Mouse (Mus musculus): ENCODE measurements around the gene Prss16. TPM values are rescaled to one million over a fixed set of nuclear protein-coding genes. Genes with fewer than 3 reads are reported as not detected.
"Not testable (repeated sequence)": the region's sequence is repeated elsewhere in the genome, so short reads cannot be mapped to it uniquely, and the experiment has no call there.

The Prss16 gene
- polyA plus RNA-seq, 2 experiments = 0.51 to 1.1 TPM

DNA sequence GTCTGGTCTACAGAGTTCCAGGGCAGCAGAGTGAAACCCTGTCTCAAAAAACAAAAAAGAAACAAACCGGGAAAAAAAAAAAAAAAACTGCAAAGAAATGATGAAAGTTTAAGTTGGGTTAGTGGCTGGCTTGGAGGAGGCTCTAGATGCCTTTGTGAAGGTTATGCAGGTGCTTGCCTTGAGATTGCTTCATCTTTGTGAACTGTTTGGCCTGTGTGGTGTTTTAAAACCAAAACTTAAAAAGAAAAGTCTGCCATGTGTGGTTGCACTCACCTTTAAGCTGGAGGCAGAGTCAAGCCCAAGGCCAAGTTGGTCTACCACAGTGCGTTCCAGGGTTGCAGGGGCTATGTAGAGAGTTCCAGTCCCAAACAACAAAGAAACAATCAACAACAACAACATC is 39.5 kb upstream of the Prss16 start:
- H3K27me3 ChIP-seq (ENCODE audit: control insufficient read depth, insufficient read depth, low read length) = no peaks in the 10 kb centered on the region
- 85% methylated on average over 2 of the region's 2 CpGs for WGBS
- no peak overlapping the region for H3K4me2 ChIP-seq (replicated peaks; ENCODE audit: low read depth, low read length, severe bottlenecking)
- DNase-seq (ENCODE audit: low spot score) (no peak), ATAC-seq (ENCODE audit: low FRiP score, low read depth) (no peak)
- TF ChIP-seq POLR2A (IDR thresholded peaks at IDR 0.05; ENCODE audit: borderline replicate concordance, extremely low read depth, insufficient read depth, insufficient read length) = no peak
- no peak overlapping the region for H3K9ac ChIP-seq (ENCODE audit: low read depth, low read length, severe bottlenecking)
- no peaks in the 10 kb centered on the region for H3K36me3 ChIP-seq (ENCODE audit: control insufficient read depth, insufficient read depth, low read length)
- no peak overlapping the region for H3K4me3 ChIP-seq (replicated peaks; ENCODE audit: low read length)
- no peak overlapping the region for H3K27ac ChIP-seq (replicated peaks; ENCODE audit: low read depth, low read length)
- H3K4me1 ChIP-seq (ENCODE audit: control insufficient read depth, insufficient read depth, low read length) = peaks cover 9% of the 10 kb centered on the region; the same call in 1 of the 2 replicates
- H3K9me3 ChIP-seq (ENCODE audit: control insufficient read depth, low read length) = no peaks in the 10 kb centered on the region

DNA sequence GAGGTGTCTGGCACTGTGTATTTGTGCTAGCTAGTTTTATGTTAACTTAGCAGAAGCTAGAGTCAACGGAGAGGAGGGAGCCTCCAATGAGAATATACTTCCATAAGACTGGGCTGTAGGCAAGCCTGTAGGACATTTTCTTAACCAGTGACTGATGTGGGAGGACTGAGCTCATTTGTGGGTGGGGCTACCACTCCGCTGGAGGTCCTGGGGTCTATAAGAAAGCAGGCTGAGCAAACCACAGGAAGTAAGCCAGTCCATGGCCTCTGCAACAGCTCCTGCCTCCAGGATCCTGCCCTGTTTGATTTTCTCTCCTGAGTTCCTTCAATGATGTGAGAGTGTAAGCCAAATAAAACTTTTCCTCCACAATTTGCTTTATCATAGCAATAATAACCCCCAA is 35.8 kb upstream of the Prss16 start:
- Histone ChIP-seq H3K4me1 (ENCODE audit: control insufficient read depth, insufficient read depth, low read length) (peaks cover 14% of the 10 kb centered on the region; the same call in 1 of the 2 replicates), H3K9me3 (ENCODE audit: control insufficient read depth, low read length) (no peaks in the 10 kb centered on the region), H3K27ac (replicated peaks; ENCODE audit: low read depth, low read length) (no peak overlapping the region), H3K27me3 (ENCODE audit: control insufficient read depth, insufficient read depth, low read length) (no peaks in the 10 kb centered on the region), H3K4me2 (replicated peaks; ENCODE audit: low read depth, low read length, severe bottlenecking) (no peak overlapping the region), H3K4me3 (replicated peaks; ENCODE audit: low read length) (no peak overlapping the region), H3K9ac (ENCODE audit: low read depth, low read length, severe bottlenecking) (no peak overlapping the region), H3K36me3 (ENCODE audit: control insufficient read depth, insufficient read depth, low read length) (no peaks in the 10 kb centered on the region)
- ATAC-seq (ENCODE audit: low FRiP score, low read depth) = no peak
- no peak for DNase-seq (ENCODE audit: low spot score)
- WGBS = 53% methylated on average over 2 of the region's 2 CpGs
- TF ChIP-seq POLR2A (IDR thresholded peaks at IDR 0.05; ENCODE audit: borderline replicate concordance, extremely low read depth, insufficient read depth, insufficient read length) = no peak

DNA sequence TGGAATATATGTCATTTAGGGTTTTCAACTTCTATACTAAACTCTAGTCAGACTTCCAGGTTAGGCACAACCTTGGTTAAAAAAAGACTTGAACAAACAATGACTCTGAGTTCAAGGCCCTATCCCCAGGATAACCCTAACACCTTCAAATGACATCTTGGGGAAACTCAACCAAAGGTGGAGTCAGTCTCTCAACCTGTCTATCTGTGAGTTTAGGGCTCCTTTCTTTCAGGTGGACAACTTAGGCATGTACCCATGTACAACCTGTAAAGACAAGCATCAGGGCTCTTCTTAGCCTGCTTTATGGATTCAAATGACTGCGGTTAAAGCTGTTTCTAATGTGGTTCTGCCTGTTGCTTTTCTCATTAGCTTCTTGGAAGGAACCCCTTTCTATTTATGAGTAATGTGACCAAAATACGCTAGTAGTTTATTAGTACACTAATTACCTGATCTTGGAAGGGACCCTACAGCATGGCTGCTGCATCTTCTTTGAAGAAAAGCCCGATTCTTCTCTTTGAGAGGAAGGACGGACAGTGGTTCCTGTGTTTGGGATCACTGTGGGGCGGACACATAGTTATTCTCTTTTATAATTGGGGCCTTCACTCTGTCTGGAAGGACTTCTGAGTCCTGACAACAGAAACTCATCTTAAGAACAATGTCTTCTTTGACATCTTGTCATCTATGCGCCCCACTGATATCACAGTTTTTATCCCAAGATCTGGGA is 35.1 kb upstream of the Prss16 start:
- H3K4me2 ChIP-seq (replicated peaks; ENCODE audit: low read depth, low read length, severe bottlenecking) = peak overlapping the region; percentile 44; the same call in 1 of the 2 replicates
- H3K9me3 ChIP-seq (ENCODE audit: control insufficient read depth, low read length) = no peaks in the 10 kb centered on the region
- no peak overlapping the region for H3K27ac ChIP-seq (replicated peaks; ENCODE audit: low read depth, low read length)
- H3K9ac ChIP-seq (ENCODE audit: low read depth, low read length, severe bottlenecking) = no peak overlapping the region
- peaks cover 18% of the 10 kb centered on the region for H3K4me1 ChIP-seq (ENCODE audit: control insufficient read depth, insufficient read depth, low read length)
- WGBS = 84% methylated on average over 6 of the region's 6 CpGs
- no peak for TF ChIP-seq POLR2A (IDR thresholded peaks at IDR 0.05; ENCODE audit: borderline replicate concordance, extremely low read depth, insufficient read depth, insufficient read length)
- DNase-seq (ENCODE audit: low spot score) = no peak
- H3K27me3 ChIP-seq (ENCODE audit: control insufficient read depth, insufficient read depth, low read length) = no peaks in the 10 kb centered on the region
- H3K36me3 ChIP-seq (ENCODE audit: control insufficient read depth, insufficient read depth, low read length) = no peaks in the 10 kb centered on the region
- H3K4me3 ChIP-seq (replicated peaks; ENCODE audit: low read length) = peak overlapping the region; percentile 30
- ATAC-seq (ENCODE audit: low FRiP score, low read depth) = no peak

DNA sequence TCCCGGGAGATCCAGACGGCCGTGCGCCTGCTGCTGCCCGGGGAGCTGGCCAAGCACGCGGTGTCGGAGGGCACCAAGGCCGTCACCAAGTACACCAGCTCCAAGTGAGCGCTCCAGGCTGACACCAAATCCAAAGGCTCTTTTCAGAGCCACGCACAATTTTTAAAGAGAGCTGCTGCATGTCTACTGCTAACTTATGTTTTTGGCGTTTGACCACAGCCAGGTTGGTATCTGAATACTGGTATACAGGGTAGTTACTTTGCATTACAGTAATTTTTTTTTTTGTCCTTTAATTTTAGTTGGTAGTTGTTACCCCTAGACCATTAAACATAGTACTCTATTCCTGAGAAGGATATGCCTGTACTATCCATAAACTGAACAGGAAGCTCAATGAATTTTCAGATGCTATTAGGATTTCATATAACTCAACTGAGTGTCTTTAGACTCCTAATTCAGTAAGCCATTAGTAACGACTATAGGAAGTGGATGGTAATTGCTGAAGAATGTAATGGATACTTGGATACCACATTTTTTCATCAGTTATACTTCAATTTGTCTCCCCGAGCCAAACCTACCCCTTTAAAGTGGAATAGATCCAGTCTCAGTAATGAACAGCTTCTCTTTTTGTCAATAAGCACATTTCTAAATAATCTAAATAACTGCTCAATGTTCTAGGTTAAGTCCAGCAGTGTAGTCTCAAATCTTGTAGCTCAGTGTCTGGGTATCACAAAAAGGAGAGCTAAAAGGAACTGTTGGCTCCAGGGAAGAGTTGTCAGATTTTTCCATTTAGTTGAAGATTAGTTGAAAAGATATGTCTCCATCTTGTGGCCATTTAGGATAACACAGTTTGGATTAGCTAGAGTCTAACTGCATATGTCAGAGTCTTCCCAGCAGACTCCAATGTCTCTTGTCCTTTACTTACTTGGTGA is 34.2 kb upstream of the Prss16 start:
- 1% methylated on average over 9 of the region's 14 CpGs for WGBS
- H3K27ac ChIP-seq (replicated peaks; ENCODE audit: low read depth, low read length) = peak overlapping the region; percentile 63
- H3K4me1 ChIP-seq (ENCODE audit: control insufficient read depth, insufficient read depth, low read length) = peaks cover 17% of the 10 kb centered on the region
- H3K9me3 ChIP-seq (ENCODE audit: control insufficient read depth, low read length) = no peaks in the 10 kb centered on the region
- peak overlapping the region; percentile 44 for H3K4me2 ChIP-seq (replicated peaks; ENCODE audit: low read depth, low read length, severe bottlenecking)
- peak overlapping the region; percentile 43; the same call in 1 of the 2 replicates for H3K9ac ChIP-seq (ENCODE audit: low read depth, low read length, severe bottlenecking)
- no peaks in the 10 kb centered on the region for H3K27me3 ChIP-seq (ENCODE audit: control insufficient read depth, insufficient read depth, low read length)
- TF ChIP-seq POLR2A (IDR thresholded peaks at IDR 0.05; ENCODE audit: borderline replicate concordance, extremely low read depth, insufficient read depth, insufficient read length) = no peak
- DNase-seq (ENCODE audit: low spot score) (peak; percentile 92), ATAC-seq (ENCODE audit: low FRiP score, low read depth) (no peak)
- H3K4me3 ChIP-seq (replicated peaks; ENCODE audit: low read length) = peak overlapping the region; percentile 30
- H3K36me3 ChIP-seq (ENCODE audit: control insufficient read depth, insufficient read depth, low read length) = no peaks in the 10 kb centered on the region

DNA sequence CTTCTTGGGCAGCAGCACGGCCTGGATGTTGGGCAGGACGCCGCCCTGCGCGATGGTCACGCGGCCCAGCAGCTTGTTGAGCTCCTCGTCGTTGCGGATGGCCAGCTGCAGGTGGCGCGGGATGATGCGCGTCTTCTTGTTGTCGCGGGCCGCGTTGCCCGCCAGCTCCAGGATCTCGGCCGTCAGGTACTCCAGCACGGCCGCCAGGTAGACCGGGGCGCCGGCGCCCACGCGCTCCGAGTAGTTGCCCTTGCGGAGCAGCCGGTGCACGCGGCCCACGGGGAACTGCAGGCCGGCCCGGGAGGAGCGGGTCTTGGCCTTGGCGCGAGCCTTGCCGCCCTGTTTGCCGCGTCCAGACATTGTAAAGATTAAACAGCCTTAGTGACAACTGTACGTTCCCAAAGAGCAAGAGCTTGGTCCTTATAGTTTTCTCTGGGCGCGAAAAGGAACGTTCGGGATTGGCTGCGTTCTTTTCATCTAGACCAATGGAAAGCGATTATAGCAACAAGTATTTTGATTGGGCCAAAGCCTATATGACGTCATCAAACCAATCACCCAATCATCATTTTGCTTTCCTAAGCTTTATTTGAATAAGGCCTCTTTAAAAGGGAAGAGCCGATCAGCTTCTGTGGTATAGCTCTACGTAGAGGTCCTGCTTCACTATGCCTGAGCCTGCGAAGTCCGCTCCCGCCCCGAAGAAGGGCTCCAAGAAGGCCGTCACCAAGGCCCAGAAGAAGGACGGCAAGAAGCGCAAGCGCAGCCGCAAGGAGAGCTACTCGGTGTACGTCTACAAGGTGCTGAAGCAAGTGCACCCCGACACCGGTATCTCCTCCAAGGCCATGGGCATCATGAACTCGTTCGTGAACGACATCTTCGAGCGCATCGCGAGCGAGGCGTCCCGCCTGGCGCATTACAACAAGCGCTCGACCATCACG is 33.3 kb upstream of the Prss16 start, which contains the start of the genes Hist1h2ag and Hist1h2bj:
Gene Hist1h2ag (minus strand): TSS at position 377 of the 935 bp plus-strand sequence.
Gene Hist1h2bj (plus strand): TSS at position 647 of the 935 bp plus-strand sequence.
- peaks cover 17% of the 10 kb centered on the region for H3K4me1 ChIP-seq (ENCODE audit: control insufficient read depth, insufficient read depth, low read length)
- H3K4me2 ChIP-seq (replicated peaks; ENCODE audit: low read depth, low read length, severe bottlenecking) = peak within 1 kb of the TSS; percentile 79
- not testable (repeated sequence) for H3K9me3 ChIP-seq (ENCODE audit: control insufficient read depth, low read length); H3K36me3 ChIP-seq (ENCODE audit: control insufficient read depth, insufficient read depth, low read length); H3K27me3 ChIP-seq (ENCODE audit: control insufficient read depth, insufficient read depth, low read length)
- H3K9ac ChIP-seq (ENCODE audit: low read depth, low read length, severe bottlenecking) = peak within 1 kb of the TSS; percentile 43; the same call in 1 of the 2 replicates
- under 1% methylated on average over 34 of the region's 80 CpGs for WGBS
- H3K27ac ChIP-seq (replicated peaks; ENCODE audit: low read depth, low read length) = peak within 1 kb of the TSS; percentile 90
- peak within 1 kb of the TSS; percentile 42 for H3K4me3 ChIP-seq (replicated peaks; ENCODE audit: low read length)
- ATAC-seq (ENCODE audit: low FRiP score, low read depth) = peak; percentile 88
- peak; percentile 100 for DNase-seq (ENCODE audit: low spot score)
